Mouse (Mus musculus) retina, adult 2 months (tissue): Measurements from ENCODE around the gene Klhl36.
"Not testable (repeated sequence)": the region's sequence is repeated elsewhere in the genome, so short reads cannot be mapped to it uniquely, and the experiment has no call there.

Experiments used
- DNase-seq: peaks from one replicate; pipeline ENCODE4 v3.0.0-alpha.2; 2012; ENCODE audit warnings: low read depth, low spot score

Klhl36 gene

DNA sequence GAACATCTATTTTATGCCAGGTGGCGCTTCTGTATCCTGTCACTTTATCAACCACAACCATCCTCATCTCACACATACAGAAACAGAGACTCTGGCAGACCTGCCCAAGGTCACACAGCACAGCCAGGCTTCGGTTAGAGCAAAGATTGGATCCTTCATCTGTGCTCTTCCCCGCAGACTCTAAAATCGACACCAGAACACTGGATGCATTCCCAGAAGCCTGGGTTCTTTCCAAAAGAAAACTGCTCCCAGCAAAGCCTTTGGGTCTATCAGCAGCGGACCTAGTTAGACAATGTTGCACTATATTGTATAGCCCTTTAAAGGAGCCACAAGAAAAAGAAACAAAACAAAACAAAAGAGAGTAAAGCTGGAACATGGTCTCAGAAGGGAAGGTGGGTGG lies 26.8 kb upstream of the Klhl36 start:
- DNase-seq = no peak

DNA sequence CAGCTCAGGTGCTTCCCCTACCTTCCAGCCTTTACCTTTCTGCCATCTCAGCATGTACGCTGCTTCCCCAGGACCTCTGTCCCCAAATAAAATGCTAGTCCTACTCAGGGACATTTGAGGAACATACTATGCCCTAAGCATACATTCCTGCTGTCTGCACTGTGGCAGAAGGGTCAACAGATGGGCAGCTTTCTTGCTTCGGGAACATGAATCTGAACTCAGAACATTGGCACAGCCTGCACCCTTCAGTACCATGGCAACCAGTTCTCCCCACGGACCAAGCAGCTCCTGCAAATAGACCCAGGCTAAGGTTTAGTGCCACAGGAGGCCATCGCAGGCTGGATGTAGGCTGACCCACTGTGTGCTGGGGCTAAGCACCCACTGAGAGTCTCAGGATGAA lies 25.2 kb upstream of the Klhl36 start:
- DNase-seq = no peak

DNA sequence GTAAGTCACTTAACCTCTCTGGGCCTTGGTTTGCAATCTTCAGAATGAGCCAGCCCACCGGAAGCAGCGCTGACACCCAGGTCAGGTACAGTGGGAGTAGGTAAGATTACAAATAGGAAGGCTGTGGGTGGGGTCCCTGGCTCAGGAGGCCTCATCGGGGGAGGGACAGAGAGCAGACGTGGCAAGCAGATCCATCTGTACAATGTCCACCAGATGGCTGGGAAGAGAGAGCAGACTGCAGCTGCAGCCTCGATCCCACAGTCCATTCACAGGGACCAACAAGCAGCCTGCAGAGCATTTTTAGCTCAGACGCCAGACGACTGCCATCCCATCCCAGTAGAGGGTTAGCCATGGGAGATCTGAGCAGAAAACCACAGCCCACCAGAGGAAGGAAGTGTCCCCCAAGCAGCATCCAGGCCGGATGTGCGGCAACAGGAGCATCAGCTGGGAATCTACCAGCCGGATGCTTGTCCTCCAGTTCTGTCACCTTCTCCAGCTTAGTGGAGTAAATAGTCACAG lies 24.5 kb upstream of the Klhl36 start:
- no peak for DNase-seq

DNA sequence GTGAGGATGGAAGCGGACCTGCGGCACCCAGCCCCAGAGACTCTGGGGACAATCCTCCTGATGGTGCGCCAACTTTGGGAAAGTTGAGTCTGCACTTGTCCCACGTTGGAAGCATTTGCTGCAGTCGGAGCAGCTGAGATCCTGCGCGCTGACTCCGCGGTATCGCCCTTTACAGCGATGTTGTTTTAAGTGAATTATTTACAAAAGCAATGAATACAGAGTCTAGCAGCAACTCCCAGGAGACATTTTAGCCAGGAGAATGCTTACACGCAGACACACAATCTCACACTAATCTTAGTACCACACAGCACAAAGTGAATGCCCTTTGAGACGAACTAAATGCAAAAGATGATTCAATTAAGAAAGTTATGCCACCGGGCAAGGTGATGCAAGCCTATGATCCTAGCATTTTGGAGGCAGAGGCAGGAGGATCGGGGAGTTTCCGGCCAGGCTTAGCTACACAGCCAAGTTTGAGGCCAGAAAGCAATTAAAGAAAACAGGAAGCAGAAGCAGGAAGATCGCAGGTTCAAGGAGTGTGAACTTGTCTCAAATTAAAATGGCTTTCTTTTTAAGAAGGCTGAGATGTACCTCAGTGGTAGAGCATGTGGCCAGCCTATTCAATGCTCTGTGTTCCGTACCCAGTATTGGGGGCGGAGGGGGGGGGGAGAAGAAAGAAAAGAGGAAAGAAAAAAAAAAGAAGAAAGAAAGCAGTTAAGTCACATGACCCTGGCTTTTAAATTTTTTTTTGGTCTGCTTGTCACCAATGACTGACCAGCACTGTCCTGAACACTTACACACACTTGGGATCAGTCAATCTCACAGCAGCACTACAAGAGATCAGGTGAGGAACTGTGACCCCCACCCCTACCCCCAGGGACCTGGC lies 23.7 kb upstream of the Klhl36 start:
- DNase-seq = no peak

DNA sequence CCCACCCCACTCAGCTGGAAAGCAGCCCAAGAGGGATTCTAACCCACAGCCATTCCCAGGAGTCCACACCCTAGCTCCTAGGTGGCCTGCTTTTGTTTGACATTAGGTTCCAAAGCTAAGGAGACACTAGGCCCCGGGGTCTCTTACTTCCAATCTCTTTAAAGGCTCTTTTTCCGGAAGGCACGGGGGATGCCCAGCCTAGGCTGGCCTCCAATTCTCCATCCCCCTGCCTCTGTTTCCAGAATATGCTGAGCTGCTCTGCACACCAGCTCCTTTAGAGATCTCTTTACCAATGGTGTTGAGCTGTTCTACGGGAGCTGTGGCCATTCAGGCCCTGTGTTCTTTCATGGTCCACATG lies 23.1 kb upstream of the Klhl36 start:
- DNase-seq = no peak

DNA sequence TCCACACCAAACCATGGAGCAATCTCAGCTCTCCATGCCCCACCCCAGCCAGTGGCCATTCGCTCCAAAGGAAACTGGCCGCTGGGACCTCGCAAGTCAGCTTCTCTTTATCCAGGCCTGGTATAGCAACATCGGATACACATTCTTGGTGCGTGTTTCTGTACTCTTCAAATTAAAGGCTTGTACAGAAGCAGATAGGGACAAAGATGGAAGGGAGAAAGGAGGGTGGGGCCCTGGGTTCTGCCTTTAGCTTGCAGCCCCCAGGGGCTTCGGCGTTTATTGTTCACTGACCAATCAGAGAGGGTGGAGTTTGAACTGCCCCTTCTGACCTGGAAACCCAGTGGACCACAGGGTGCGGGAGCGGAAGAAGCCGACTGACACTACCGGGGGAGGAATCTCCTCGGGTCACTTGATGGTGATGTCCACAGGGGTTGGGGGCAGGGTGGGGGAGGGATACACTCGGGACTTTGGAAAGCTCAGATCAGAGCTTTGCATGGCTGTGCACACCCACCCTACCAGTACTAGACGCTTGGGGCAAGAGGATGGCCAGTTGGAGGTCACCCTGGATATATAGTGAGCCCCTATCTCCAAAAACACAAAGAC lies 22.5 kb upstream of the Klhl36 start:
- DNase-seq = no peak

DNA sequence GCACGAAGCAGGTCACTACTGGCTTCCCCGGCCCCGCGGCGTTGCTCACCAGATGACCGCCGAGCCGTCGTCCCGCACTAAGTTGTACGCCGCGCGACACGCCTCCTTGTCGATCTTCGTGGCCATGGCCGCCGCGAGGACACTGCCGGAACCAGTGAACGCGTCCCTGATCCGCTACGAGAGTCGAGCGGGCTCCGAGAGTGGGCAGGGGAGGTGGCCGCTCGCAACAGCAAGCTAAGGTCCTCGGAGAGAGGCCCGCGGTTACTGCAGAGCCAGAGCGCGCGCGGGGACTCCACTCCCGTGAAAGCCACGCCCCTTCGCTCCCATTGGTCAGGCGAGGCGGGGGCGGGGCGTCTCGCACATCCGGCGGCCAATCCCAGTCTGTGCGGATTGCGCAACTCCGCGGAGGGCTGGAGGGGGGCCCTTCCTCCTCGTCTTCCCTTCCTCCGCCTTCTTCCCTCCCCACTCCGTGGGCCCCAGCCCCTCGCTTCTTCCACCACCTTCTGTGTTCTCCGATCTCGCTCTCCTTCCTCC lies 21.7 kb upstream of the Klhl36 start, which contains the start of gene Cotl1:
Cotl1 (minus strand) TSS at position 270 of the 534 bp plus-strand sequence.
- DNase-seq = peak; percentile 91

DNA sequence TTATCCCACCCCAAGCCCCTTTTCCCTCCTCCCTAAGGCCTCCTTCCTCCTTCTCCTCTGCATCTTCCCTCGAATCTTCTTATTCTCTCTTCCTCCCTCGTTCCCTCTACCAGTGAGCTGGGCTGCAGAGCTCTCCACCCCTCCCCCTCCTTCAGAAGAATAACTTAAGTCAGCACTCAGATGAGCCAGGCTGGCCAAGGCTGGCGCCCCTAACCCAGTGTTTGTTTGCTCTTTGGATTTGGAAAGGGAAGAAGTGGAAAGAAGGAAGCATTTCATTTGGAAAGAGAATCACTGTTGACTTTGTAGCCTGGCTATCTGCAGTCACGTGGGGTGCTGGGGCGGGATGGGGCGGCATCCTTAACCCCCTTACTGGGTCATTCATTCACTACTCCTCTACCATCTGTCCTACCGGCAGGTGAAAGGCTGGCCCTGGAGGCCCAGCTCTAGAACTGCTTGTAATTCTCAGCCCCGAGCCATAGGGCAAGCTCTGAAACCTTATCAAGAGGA lies 21.1 kb upstream of the Klhl36 start:
- DNase-seq = no peak

DNA sequence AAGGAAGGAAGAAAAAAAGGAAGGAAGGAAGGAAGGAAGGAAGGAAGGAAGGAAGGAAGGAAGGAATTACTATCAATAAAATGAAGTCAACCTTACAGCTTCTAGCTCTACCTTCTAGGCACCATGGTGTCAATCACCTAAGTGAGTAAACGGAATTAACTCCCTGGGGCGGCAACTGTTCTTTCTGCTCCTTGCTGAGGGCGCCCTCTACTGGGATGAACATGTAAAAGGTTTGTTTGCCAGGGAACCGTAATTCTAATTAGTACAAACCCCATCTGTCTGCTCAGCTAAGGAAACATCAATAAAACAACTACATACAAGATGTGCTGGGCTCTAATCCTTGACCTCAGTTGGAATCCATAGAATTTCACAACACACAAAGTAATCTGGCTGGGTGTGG lies 18.6 kb upstream of the Klhl36 start:
- DNase-seq = peak; percentile 77

DNA sequence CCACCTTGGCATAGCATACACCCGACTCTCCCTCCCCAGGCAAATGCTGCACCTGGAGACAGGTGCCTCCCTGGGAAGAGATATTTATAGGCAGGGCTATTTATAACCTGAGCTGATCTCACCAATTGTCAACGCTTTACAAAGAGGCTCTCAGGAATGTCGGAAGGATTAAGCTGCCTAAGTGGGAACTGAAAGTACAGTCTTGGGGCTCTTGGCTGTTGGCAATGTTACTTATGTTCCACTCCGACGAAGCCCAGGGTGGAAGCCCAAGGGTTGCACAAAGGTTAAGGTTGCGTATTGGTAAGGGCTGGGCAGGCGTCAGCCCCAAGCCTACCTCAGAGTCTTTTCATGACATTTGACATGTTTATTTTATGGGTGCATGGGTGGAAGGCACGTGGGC lies 17.5 kb upstream of the Klhl36 start:
- DNase-seq = peak; percentile 73

DNA sequence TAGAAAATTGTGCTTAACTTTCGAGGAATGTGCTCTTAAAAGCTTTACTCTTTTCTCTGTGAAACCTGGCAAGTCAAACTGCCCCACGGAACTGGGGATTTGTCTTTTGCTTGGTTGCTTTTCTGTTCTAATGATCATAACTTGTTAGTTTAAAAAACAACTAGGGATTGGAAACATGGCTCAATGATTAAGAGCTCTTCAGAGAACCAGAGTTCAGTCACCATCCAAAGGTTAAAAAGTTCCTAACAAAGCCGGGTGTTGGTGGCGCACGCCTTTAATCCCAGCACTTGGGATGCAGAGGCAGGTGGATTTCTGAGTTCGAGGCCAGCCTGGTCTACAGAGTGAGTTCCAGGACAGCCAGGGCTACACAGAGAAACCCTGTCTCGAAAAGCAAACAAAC lies 16.3 kb upstream of the Klhl36 start:
- not testable (repeated sequence) for DNase-seq

DNA sequence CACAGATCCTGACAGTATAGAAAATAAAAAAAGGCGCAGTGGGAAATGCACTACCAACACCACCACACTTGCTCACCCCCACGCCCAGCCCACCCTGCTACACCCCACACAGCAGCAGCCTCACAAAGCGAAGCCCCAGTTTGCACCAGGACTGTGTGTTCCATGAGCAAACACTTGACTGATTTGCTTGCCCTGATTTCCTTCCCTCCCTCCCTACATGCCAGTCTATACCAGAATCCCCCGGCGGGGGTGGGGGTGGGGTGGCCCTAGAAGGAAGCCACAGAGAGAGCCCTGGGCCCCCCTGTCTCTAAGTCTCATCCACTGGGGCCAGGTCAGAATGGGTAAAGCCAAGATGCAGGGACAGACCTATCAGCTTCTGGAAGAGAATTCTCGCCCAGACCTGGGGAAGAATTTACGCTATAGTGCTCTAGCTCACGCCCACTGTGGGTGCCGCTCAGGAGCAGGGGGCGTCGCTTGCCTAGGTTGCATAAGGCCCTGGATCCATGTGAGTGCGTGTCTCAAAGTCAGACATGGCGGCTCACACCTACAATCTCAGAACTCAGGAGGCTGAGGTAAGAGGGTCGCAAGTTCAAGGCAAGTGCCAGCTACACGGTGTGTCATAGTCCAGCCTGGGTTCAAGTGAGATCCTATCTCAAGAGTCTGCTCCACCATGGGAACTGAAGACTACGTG lies 14.7 kb upstream of the Klhl36 start:
- DNase-seq = no peak

DNA sequence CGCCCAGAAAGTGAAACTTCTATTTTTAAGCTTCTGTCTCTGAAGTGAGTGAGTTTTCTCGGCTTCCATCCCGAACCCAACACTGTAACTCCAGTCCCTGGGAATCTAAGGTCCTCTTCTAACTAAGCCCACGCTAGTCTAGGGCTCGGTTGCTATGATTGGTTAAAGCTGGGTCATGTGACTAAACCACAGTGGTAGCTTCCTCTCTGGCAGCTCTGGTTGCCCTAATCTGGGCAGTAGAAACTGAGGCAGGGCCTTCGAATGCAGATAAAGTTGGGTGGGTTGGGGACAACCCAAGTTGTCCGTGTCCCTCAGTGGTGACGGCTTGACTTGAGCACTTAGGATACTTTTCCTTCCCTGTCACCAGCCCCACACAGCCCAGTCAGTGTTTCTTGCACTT lies 8.5 kb upstream of the Klhl36 start:
- DNase-seq = no peak

DNA sequence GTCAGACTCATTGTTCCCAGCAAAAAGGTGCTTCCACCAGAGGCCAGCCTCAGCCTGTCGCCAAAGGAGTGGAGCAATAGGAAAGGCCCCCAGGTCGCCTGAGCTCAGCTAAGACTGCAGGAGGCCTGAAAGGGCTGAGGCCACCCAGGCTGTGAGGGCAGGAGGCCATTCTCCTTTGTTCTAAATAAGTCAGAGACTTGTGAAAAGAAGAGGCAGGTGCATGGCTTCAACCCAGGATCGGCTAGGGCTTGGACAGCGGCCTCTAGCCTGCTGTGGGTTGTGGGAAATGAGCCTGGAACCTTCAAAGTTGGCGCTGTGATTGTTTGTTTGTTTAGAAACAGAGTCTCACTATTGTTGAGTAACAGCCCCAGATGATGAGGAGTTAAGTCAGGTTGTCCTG lies 8.0 kb upstream of the Klhl36 start:
- DNase-seq = no peak

DNA sequence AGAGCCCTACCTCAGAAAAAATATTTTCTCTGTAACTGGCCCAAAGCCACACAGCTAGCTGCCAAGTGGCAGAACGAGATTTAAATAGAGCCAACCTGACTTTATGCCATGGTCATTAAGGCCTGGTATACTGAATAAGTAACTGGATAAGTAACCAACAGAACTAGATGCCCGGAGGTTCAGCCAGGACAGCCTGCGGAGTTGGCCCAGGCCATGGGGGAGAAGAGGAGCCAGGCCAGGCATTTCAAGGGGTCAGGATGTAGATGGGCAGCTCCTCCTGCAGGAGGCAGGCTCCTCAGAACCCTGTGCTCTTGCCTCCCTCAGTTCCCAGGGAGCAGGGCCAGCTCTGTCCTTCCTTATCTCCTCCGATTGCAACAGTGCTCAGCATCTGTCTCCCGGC lies 6.4 kb upstream of the Klhl36 start:
- no peak for DNase-seq

DNA sequence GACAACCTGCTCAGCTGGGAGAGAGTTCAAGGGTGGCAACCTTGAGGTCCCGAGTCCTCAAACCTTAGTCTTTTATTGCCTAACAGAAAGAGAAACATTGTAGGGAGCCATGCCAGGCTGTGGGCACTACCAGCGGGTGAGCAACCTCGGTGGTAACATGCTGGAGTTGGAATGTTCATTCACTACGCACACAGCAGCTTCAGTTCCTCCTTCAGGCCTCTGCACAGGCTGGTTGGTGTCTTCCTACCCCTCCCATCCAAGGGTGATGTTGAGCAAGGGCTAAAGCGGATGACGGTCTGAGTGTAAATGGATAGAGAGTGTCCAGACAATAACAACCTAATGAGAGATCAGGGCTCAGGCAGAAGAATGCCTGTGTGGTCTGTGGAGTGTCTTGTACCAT lies 4.3 kb upstream of the Klhl36 start:
- no peak for DNase-seq

DNA sequence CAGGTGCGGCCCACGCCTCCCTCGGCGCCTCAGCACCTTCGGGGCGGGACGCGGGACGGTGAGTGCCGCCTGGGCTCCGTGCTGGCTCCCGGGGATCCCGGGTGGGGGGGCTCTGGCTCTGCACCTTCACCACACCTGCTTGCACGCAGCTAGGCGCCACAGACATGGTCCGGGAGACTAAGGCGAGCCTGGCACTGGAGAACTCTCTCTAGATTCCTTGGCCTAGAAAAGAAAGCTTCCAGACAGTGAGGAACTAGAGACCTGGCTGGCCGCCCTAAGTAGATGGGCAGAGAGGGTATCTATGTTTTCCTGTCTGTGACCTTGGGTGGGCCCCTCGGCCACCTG lies 296 bp downstream of the Klhl36 start:
- DNase-seq = no peak

DNA sequence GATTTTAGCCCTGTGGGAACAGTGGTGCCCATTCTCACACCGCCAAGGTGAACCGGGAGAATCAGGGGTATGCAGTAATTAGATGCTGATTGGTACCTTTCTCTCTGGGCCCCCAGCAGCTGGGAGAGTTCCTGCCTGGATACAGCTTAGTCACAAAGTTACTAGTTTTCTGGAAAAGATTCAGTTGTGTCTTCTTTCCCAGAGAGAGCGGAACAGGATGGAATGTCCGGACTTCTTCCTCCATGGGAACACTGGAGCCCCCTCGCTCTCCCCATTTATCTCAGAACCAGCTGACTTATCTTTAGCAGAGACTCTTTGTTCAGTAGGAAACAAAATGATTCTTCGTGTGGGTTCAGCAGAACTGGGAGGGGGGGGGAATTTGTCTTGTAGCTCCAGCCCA lies 683 bp downstream of the Klhl36 start:
- DNase-seq = no peak

DNA sequence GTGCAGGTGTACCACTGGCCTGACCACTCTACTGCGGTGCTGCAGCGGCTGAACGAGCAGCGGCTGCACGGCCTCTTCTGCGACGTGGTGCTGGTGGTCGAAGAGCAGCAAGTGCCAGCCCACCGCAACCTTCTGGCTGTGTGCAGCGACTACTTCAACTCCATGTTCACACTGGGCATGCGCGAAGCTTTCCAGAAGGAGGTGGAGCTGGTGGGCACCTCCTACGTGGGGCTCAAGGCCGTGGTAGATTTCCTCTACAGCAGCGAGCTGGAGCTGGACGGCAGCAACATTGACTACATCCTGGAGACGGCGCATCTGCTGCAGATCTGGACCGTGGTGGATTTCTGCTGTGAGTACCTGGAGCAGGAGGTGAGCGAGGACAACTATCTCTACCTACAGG lies 7.5 kb downstream of the Klhl36 start:
- DNase-seq = no peak

DNA sequence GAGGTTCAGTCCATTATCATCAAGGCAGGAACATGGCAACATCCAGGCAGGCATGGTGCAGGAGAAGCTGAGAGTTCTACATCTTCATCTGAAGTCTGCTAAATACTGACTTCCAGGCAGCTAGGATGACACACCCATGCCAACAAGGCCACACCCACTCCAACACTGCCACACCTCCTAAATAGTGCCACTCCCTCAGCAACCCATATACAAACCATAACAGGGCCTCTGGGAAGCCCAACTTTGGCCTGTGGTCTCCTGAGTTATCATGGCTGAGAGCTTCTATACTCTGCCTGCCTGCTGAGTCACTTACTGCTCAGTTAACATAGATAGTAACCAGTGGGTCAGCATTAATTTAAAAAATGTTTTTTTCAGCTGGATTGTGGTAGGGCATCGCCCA lies 11.1 kb downstream of the Klhl36 start:
- DNase-seq = no peak

DNA sequence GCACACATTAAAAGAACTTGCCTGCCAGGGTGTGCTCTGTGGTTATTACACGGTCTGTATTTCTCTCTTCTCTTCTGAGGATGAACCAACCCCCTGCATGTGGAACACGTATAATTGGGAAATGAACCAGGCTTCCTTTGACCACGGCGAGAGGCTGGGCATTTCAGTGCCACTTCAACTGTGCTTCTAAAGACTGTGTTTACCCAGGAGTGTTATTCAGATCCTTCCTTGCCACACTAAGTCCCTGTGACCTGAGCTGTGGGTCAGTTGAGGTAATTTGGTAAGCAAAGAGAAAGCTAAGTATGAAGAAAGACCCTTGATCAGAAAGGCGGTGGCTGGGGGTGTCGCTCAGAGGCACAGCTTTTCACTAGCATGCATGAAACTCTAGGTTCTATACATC lies 19.2 kb downstream of the Klhl36 start:
- no peak for DNase-seq

DNA sequence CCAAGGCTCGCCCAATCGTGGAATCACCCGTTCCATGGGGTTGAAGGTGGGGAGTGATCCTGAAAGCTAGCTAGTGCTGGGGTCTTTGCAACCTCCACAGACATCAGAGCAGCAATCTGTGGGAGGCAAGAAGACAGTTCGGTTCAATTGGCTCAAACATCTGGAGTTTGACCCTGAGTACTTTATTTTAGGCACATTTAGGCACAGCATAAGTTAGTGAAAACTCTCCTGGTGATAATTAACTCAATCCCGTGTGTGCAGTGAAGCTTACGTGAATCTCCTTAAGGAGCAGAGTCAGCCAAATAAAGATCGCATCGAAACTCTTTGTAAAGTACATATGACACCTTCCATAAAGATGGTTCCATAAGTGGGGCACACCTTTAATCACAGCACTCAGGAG lies 19.9 kb downstream of the Klhl36 start:
- DNase-seq = no peak
